Mouse (Mus musculus): ENCODE results near the gene Cln5.

The Cln5 gene

DNA sequence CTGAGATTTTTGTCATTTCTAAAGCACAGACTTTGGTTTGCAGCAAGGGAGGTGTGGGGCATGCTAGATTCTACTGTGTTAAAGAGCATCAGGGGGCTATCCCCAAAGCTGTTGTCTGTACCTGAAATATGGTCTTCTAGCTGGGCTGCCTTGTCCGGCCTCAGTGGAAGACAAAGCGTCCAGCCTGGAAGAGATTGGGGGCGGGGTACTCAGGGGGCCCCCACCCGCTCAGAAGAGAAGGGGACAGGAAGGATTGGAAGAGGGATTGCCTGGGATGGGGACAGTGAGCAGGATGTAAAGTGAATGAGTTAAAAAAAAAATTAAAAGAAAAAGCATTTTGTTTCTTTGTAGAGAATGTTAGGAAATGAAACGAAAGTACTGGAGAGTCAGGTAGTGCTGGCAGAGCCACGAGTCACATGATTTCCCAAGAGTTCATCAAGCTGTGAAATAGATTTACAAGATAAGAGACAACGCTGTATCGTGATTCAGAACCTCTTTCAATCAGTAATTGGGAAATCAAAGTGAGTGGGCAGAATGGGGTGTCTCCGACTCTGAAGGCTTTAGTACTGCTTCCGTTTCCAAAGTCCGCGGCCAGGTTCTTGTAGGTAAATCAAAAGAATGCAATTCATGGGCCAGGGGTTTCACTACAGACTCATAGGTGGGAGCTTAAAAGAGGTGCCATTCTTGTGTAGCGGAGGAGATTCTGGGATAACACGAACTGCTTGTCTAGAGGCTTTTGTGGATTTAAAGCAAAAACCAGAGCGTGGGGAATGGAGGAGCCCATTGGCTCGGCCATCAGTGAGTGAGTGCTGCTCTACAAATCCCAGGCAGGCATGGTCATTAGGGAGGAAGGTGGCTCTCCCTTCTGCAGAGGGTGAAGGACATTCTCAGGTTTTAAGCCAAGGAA lies 8.2 kb downstream of the Cln5 start:
- peak; percentile 20 to 43 for DNase-seq

DNA sequence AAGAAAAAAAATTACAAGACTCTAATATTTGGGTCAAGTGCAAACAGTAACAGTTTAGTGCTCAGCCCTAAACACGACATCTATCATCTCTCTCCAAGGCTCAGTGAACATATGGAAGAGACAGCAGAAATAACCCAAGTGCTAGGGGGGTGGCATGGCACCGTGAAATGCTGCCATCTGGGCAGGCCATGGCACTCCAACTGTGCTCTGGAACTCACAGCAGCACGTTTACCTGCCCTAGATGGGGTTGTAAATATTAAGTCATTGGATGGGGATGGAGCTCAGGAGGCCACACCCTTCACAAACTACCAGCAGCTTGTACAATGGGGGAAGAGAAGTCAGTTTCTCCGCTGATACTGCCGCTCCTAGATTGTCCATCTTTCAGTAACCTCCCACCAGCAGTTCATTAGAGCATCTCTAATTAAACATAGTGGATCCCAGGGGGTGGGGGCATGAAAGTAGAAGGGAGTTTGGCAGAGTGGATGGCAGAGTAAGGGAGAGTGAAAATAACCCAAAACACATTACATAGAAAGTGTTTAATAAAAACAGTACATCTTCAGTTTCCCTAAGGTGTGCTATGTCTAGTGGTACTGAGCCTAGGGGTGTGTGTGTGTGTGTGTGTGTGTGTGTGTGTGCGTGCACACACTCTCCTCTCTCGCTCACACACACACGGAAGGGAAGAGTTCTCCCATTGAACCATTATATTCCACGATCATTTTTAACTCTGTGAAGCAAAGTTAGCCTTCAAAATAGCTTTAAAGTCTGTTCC lies 9.4 kb downstream of the Cln5 start:
- DNase-seq: peak; percentile 81 to 87

DNA sequence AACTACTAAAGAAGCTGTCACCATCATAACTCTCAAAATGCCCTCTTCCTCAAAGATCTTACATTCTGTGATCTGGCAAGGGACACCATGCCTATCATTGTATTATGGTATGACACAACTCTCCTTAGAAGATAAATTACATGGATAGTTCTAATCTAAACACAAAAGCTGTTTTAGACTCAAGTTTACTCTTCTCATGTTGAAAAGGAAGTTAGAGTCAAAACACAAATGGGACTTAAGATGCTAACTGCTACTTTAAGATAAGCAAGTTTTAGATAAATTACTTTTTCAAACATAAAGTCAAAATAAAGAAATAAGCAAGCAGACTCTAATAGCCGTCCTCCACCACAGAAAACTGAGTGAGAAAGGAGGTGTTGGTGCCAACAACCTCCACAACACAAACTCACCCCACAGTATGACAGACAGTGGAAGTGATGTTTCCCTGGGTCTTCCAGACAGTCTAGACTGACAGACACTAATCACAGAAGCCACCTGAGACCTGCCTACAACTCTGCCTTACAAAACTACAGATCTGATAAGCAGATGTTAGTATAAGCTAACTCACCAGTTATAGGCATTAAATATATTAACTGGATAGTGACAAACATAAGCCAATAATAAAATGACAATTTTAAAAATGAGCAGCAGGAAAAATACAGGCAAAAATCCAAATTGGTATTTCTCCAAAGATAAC lies 16.0 kb downstream of the Cln5 start:
- no peak for DNase-seq

DNA sequence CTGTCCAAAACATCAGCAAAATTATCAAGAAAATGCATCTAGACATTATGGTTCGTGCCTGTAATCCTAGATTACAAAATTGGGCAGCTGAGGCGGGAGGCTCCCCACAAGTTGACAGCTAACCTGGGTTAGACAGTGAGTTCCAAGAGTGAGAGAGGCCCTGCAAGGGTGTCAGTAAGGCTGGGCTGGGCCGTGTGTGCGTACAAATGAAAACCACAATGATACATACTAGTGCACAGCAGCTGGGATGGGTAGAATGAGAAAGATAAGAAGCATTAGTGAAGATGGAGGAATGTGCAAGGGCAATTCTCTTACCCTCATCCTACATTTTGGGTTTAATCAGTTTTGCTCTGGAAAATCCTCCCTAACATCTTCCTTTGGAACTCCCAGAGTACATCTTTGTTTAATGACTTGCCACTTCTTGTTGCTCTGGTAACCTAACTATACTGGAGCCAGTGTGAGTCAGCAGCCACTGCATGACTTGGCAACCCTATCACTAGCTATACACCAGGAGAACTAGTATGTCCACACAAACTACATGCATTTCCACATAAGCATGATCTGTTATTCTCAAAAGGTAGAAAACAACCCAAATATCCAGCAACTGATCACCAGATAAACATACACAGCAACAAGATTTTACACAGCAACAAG lies 16.8 kb downstream of the Cln5 start:
- no peak for DNase-seq

DNA sequence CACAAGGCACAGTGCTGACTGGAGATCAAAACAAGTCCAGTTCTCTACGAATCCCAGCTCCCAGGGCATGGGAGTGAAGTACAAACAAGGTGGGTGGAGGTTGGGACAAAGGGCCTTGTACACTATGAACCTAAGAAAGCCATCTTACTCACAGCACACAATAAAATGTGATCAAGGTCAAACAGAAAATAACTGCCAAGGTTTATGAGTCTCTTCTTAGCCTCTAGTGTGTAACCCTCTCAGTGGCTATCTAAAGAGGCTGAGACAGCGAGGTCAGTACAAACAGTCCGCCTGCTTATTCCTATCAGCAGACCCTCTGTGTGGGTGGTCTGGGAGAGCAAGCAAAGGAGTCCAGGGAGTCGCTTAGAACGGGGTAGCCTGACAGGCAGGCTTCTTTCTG lies 17.8 kb downstream of the Cln5 start:
- DNase-seq: no peak

DNA sequence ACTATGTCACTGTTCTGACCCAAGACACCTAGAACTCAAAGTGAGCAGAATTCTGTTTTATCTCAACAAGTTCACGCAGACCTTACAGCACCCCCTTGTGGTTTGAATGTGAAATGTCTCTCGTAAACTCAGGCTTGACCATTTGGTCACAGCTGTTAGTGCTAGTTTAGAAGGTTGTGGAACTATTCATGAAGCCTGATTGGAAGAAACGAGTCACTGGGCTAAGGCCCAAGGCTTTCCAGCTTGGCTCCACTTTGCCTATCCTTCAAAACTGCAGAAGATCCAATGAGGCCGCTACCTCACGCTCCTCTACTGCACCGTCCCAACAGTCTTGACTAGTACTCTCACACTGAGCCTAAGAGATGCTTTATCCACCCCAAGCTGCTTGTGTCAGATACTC lies 18.6 kb downstream of the Cln5 start:
- peak; percentile 72 to 83 for DNase-seq

DNA sequence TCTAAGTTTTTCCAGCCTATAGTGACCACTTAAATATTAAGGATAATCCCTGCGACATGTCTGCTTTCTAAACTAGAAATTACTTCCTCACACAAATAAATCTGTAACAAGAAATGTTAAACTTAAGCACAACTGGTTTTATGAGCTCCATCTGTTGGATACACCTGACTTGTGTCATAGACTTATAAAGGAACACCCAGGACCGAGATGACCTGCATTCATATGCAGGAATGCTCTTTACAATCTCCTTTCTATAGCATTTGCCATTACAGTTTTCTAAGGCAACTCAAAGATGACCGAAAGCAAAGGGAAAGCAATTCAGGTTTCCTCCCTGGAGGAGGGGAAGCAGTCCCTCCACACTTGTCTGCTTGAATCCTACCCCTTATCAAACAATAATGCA lies 23.2 kb downstream of the Cln5 start:
- no peak for DNase-seq

DNA sequence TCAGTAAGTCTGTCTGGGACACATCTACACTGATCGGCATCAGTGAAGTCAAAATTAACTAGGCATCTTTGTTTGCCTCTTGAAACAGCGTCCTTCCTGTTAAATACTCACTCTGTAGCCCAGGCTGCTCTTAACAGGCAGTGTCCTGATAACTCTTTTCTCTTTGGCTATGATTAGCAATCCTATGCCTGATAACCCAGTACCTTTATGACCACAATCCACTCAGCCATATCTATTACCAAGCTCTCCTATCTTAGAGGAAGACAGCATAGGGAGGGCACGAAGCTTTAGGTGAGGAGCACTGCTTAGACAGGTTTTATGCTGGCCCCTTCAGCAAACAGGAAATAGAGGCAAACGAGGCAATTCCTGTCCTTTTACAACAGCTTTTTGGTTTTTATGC lies 23.7 kb downstream of the Cln5 start:
- DNase-seq: no peak

DNA sequence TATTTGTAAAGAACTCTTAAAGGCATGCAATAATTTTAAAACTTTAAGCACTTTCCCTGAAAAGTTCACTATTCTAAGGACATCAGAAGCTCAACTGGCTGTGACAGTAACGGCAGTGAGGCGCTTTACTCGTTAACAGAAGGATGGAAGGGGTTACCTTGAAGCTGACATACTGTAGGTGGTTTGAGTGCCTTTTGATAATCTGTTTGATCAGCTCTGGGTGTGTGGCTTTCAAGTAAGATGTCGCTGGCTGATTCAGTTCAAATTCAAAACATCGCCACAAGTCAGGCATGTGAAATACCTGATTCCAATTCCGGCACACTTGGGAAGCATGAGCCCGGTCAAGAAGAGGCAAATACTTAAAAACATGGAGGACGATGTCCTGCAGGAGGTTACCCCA lies 25.0 kb downstream of the Cln5 start:
- DNase-seq: no peak

DNA sequence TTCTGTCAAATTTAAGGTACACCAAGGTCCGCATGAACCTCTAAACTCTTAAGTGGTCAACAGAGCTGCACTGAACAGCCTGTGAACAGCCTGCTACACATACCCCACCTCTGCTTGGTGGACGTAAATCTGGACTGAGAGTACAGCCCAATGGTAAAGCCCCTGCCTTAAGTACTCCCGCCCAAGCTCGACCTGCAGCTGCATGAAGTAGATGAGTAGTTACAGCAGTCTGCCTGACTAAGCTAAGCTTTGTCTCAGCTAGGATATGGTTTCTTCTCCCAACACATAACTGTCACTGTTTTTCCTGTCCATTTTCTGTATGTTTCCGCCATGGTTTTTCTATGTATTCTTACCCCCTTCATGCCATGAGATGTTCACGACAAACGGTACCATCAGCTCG lies 25.8 kb downstream of the Cln5 start:
- no peak for DNase-seq

DNA sequence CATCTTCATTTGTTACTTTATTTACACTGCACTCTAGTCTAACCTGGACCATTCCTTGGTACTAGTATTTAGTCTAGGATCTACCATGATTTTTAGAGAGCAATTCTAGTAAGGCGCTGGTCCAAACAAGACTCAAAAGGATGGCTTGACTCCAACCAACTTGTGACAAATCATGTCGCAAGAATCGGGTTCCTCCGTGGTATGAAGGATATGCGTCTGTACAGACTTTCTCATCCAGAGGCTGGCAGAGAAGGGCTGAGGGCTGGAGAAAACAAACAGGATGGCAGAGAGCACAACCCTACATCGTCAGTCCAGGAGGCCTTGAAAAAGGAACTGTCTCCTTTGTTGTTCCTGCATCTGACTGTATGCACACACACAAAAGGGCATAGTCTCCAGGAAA lies 26.6 kb downstream of the Cln5 start:
- peak in 1 of 2 experiments; percentile 38 for DNase-seq

DNA sequence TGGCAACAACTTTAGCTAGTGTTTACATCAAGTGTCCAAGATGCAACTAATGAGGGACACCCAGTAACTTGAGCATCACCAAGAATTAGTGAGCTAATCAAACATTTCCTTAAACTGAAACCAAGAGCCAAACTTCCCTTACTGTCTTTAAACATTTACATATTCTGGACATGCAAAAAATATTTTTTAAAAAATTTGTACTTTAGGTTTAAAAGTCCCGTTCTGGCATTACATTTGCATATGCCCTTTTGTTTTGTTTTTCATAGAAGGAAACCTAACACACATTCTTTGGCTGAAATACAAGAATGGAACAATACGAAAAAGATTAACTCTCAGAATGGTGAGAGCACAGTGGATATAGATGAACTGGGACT lies 28.2 kb downstream of the Cln5 start:
- no peak for DNase-seq

DNA sequence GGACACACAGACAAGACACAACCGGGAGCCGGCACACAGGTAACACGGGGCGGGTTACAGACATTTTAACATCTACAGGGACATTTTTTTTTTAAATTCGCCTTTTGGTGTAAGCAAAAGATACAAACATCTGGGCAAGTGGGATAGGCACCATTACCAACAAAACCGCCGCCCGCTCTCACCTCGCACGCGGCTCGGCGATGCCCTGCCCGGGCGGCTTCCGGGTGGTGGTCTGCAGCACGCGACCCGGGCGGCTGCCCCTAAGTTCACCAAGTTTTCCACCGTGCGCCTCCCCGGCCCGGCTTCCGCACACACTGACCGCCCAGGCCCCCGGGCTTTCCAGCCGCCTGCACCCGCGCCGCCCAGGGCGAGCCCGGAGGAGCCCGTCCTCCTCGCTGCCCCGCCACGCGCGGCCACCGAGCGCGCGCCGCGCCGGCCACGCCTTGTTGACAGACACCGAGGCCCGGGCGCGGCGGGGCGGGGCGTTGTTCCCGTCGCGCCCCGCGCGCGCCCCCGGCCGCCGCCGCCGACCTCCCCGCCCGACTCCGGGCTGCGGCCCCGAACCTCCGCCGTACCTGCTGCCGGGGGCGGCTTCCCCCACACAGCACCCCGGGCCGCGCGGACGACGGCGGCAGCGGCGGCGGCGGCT lies 28.7 kb downstream of the Cln5 start:
- DNase-seq: peak; percentile 93 to 95

DNA sequence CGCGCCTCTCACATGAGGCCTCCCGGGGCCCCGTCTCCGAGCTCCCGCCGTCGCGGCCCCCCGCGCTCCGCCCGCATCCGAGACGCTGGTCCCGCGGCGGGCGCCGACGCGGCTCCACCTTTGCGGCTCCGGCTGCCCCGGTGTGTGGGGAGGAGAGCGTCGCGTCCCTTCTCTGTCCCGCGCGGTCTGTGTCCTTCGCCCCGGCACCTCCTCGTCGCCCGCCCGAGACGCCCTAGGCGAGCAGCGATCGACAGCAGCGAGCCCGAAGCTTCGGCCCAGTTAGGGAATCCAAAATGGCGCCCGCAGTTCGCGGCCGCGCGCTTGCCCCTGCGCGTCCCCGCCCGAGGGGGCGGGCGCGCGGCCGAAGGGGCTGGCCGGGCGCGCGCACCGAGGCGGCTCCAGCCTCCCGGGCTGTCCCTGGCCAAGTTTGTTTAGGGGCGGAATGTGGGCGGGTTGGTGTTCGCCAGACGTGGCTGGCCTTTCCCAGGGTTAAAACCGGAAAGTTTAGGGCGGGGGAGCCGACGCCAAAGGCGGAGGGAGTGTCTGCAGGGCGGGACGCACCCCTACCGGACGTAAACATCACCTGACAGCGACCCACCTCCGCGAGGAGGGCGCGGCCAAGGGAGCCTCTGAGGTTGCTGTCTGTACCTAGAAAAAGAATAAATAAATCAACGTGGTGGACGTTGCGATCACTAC lies 29.4 kb downstream of the Cln5 start, which contains the start of gene Fbxl3:
TSS of gene Fbxl3 (minus strand) at position 329 of the 696 bp plus-strand sequence.
- DNase-seq: peak; percentile 91 to 92

DNA sequence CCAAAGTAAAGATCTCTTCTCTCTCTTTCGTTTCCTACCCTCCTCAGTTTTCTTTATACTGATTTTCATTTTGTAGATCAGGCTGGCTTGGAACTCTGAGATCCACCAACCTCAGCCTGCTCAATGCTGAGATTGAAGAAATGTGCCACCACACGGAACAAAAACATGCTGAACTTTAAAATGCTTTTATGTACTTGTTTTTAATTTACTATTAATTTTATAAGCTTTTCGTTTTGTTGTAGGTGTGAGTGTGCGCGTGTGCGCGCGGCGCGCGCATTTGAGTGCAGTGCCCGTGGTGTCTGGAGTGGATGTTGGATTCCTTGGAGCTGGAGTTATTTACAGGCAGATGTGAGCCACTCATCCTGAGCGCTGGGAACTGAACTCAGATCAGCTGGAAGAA lies 30.3 kb downstream of the Cln5 start:
- no peak for DNase-seq

DNA sequence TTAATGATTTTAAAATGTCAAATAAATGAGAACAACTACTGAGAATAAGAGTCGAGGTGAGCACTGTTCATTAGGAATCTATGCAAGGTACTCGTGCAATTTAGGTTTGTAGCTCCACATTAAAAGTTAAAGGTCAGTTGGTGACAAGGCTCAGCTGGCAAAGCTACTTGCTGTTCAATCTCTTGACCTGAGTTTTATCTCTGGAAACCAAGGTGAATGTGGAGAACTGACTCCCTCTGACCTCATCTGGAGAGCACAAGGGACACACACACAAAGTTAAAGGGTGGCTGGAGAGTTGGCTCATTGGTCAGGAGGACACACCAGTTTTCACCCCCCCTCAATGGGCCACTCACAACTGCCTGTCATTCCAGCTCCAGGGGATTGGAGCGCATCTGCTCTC lies 31.2 kb downstream of the Cln5 start:
- DNase-seq: no peak

DNA sequence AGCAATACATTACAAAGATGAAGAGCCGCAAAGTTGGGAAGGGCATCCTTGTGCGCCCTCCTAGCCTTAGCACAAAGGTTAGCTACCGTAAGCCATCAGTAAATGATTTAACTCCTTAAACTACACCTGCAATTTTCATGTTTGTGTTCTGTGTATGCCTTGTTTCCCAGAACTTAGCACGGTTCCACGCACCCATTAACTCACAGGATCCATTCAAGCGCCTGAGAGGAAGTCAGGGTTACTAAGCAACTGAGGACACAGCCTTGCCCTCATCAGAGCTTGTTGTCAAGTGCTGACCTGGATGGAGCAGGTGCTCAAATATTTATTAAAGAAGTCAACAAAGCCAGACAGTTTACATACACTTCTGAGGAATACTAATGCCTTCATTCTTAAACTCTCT lies 32.2 kb downstream of the Cln5 start:
- DNase-seq: no peak

DNA sequence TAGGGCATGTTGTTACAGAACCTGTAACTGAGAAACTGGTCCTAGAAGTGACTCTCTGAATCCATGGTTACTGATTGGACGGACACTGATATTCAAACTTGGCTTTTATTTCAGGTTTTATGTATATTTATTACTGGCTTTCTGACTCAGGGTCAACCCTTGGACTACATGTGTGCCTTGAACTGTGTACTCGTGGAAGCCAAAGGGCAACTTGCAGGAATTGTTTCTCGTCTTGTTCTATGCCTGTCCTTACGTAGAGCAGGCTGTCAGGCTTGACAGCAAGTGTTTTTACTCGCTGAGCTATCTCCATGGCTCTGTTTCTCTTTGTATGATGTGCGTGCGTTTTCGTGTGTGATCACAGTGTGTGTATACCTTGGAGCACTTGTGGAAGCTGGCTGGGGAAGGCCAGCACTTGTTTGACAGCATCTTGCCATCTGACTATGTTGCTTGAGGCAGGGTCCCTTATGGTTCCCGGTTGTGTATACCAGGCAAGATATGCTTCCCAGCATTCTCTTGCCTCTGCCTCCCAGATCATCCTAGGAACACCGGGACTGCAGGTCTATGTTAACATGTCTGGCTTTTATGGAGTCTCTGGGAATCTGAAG lies 32.8 kb downstream of the Cln5 start:
- DNase-seq: no peak

DNA sequence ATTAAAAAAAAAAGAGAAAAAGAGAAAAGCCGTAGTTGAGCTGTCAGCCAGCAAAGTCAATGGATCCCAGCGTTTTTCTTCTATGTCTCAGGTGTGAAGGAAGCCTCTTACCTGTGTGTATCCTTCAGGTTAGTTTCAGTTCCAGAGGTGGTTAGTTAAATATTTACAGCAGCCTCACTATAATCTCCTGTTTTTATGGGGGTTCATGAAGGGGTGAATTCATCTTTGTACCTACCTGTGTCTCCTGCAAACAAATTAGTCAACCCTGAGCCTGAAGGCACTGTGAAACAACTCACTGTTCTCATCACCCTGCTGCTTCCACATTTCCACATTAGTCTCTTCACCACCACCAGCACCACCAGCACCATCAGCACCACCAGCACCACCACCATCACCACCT lies 36.3 kb downstream of the Cln5 start:
- DNase-seq: no peak

DNA sequence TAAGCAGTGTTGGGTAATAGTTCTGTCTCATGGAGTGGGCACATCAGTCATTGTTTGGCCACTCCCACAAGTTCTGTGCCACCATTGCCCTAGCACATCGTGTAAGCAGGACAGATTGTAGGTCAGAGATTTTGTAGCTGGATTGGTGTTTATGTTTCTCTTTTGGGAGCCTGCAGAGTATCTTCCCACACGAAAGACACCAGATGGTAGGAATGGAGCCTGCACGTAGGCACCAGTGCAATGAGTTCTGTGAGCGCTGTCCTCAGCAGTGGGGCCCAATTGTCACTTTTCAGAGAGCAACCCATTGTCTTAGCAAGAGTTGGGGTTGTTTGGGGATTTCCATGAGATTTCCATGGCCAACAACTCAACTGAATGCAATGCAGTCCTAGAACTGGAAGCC lies 40.0 kb downstream of the Cln5 start:
- DNase-seq: no peak

DNA sequence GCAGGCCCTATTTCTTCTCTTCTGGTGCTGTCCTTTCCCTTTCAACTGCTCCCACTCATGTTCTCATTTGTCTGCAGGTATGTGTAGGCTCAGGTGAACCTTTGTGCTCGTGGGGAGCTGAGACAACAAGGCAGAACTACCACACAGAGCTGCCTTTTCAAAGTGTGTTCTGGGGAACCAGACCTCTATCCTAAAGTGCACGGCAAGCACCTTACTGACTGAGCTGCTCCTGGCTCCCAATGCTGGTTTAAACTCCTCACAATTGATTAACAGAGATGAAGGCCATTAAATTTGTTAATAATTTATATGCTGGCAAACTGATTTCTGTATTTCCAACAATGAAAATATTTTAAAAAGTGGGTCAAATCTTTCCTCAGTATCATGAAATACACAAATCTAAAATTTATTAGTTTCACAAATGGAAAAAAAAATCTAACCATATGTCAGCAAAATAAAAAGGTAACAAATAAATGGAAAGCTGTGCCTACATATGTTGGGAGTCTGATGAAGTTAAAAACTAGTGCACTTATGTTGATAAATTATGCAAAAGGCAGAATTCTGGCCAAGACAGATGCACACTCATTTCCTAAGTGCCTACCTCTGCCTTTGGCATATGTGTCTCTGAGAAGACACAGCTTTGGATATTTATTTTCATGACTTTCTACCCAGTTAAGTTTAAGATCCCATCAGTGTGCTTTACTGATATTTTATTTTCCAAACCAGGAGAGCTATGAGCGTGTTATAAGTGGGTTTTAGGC lies 42.8 kb downstream of the Cln5 start:
- DNase-seq: no peak
